ENCODE assay signal across 7 mouse cellular contexts in the genomic region with DNA sequence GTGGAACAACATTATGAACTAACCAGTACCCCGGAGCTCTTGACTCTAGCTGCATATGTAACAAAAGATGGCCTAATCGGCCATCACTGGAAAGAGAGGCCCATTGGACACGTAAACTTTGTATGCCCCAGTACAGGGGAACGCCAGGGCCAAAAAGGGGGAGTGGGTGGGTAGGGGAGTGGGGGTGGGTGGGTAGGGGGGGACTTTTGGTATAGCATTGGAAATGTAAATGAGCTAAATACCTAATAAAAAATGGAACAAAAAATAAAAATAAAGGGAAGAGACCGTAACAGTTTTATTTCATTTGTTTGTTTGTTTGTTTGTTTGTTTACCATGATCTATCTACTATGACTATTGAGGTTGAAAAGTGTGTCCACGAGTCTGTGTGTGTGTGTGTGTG.
DNase-seq lines count a peak whose midpoint lies in the region; ATAC-seq lines count a peak whose summit lies in the region.
"Not testable (repeated sequence)": the region's sequence is repeated elsewhere in the genome, so short reads cannot be mapped to it uniquely, and the experiment has no call there.

No protein-coding gene starts in this region.

- H3K4me3 ChIP-seq in embryonic facial prominence, embryonic 12.5 days; forebrain, embryonic 13.5 days; heart, embryonic 14.5 days (ENCODE audit: control insufficient read depth in 1 of 2, insufficient read depth in 1 of 2, low read depth in 1 of 2, low read length in 2 of 2); intestine, embryonic 15.5 days (replicated peaks); limb, embryonic 13.5 days; midbrain, embryonic 11.5 days (ENCODE audit: low read depth, low read length); neural tube, embryonic 14.5 days (ENCODE audit: low read depth, low read length): not testable (repeated sequence)

- ATAC-seq in embryonic facial prominence, embryonic 12.5 days (ENCODE audit: insufficient number of reproducible peaks, insufficient read depth, low FRiP score, low TSS enrichment), result peak; percentile 83; the same call in 1 of the 2 replicates
- peak; percentile 81 for ATAC-seq in forebrain, embryonic 13.5 days
- ATAC-seq in heart, embryonic 14.5 days (ENCODE audit: insufficient number of reproducible peaks, insufficient read depth, low FRiP score, low read depth), result peak; percentile 73; the same call in 1 of the 2 replicates
- ATAC-seq in intestine, embryonic 15.5 days, result 0 out of 2 replicates have a peak, but pooled peaks have one; percentile 65
- peak; percentile 94 for ATAC-seq in limb, embryonic 13.5 days (ENCODE audit: low FRiP score, low read depth)
- peak; percentile 79; the same call in 1 of the 2 replicates for ATAC-seq in midbrain, embryonic 11.5 days (ENCODE audit: low FRiP score)
- peak; percentile 80; the same call in 1 of the 2 replicates for ATAC-seq in neural tube, embryonic 14.5 days (ENCODE audit: low read depth)

- not testable (repeated sequence) for H3K4me2 ChIP-seq in embryonic facial prominence, embryonic 12.5 days (replicated peaks); forebrain, embryonic 13.5 days; heart, embryonic 14.5 days (ENCODE audit: low read length); intestine, embryonic 15.5 days (replicated peaks); limb, embryonic 13.5 days (replicated peaks); midbrain, embryonic 11.5 days; neural tube, embryonic 14.5 days (ENCODE audit: low read depth, low read length)

- not testable (repeated sequence) for H3K27me3 ChIP-seq in embryonic facial prominence, embryonic 12.5 days; forebrain, embryonic 13.5 days; heart, embryonic 14.5 days (ENCODE audit: control insufficient read depth, insufficient read depth, low read length); intestine, embryonic 15.5 days (replicated peaks); limb, embryonic 13.5 days; midbrain, embryonic 11.5 days (ENCODE audit: control insufficient read depth, insufficient read depth, low read length); neural tube, embryonic 14.5 days (ENCODE audit: control insufficient read depth, insufficient read depth, low read length)

- WGBS in embryonic facial prominence, embryonic 12.5 days, result 81% methylated on average over 2 of the region's 6 CpGs
- WGBS in forebrain, embryonic 13.5 days, result 77% methylated on average over 2 of the region's 6 CpGs
- WGBS in heart, embryonic 14.5 days, result 83% methylated on average over 3 of the region's 6 CpGs
- 84% methylated on average over 3 of the region's 6 CpGs for WGBS in intestine, embryonic 15.5 days
- WGBS in limb, embryonic 13.5 days, result 88% methylated on average over 3 of the region's 6 CpGs
- WGBS in midbrain, embryonic 11.5 days, result 79% methylated on average over 2 of the region's 6 CpGs
- WGBS in neural tube, embryonic 14.5 days, result 93% methylated on average over 3 of the region's 6 CpGs

- not testable (repeated sequence) for H3K9ac ChIP-seq in embryonic facial prominence, embryonic 12.5 days; forebrain, embryonic 13.5 days; heart, embryonic 14.5 days (ENCODE audit: low read length); intestine, embryonic 15.5 days; limb, embryonic 13.5 days; midbrain, embryonic 11.5 days (ENCODE audit: low read length); neural tube, embryonic 14.5 days (replicated peaks; ENCODE audit: low read depth, low read length)

- H3K36me3 ChIP-seq in embryonic facial prominence, embryonic 12.5 days; forebrain, embryonic 13.5 days (ENCODE audit: poor library complexity, severe bottlenecking); heart, embryonic 14.5 days (ENCODE audit: control insufficient read depth, insufficient read depth, low read length); intestine, embryonic 15.5 days; limb, embryonic 13.5 days; midbrain, embryonic 11.5 days (ENCODE audit: control insufficient read depth, insufficient read depth, low read length); neural tube, embryonic 14.5 days (ENCODE audit: control insufficient read depth, insufficient read depth, low read length): not testable (repeated sequence)

- H3K4me1 ChIP-seq in embryonic facial prominence, embryonic 12.5 days; forebrain, embryonic 13.5 days; heart, embryonic 14.5 days (ENCODE audit: control insufficient read depth in 2 of 2, insufficient read depth in 2 of 2, low read length in 2 of 2); intestine, embryonic 15.5 days (replicated peaks); limb, embryonic 13.5 days; midbrain, embryonic 11.5 days (ENCODE audit: control insufficient read depth, insufficient read depth, low read length); neural tube, embryonic 14.5 days (ENCODE audit: control insufficient read depth, insufficient read depth, low read length): not testable (repeated sequence)

- not testable (repeated sequence) for DNase-seq in midbrain, embryonic 11.5 days (ENCODE audit: low spot score, missing footprints)

- not testable (repeated sequence) for H3K27ac ChIP-seq in embryonic facial prominence, embryonic 12.5 days; forebrain, embryonic 13.5 days; heart, embryonic 14.5 days (replicated peaks in 1 of 2; ENCODE audit: control insufficient read depth in 1 of 2, insufficient read depth in 1 of 2, low read depth in 2 of 2, low read length in 2 of 2); intestine, embryonic 15.5 days; limb, embryonic 13.5 days; midbrain, embryonic 11.5 days (ENCODE audit: low read depth, low read length); neural tube, embryonic 14.5 days (ENCODE audit: low read depth, low read length)

- H3K9me3 ChIP-seq in embryonic facial prominence, embryonic 12.5 days; forebrain, embryonic 13.5 days (replicated peaks); heart, embryonic 14.5 days (ENCODE audit: control insufficient read depth, low read length); intestine, embryonic 15.5 days; limb, embryonic 13.5 days; midbrain, embryonic 11.5 days (ENCODE audit: control insufficient read depth, low read length); neural tube, embryonic 14.5 days (ENCODE audit: control insufficient read depth, low read length): not testable (repeated sequence)
